Mouse (Mus musculus) T-cell, adult 2 months (primary cell): ENCODE results near the gene Tmem97.
"Not testable (repeated sequence)": the region's sequence is repeated elsewhere in the genome, so short reads cannot be mapped to it uniquely, and the experiment has no call there.

ENCODE experiments used
- DNase-seq: peaks from one replicate; pipeline ENCODE4 v3.0.0; 2022; ENCODE audit warnings: low spot score

Gene Tmem97

GRCm38 (mm10) chr11:78549491-78549987 is 1.0 kb downstream of the Tmem97 start:
- peak; percentile 11 for DNase-seq

- DNase-seq, result no peak
These were observed 2.7 kb downstream of the Tmem97 start for GRCm38 (mm10) chr11:78547718-78548460.

- DNase-seq, result no peak
These were observed 5.4 kb downstream of the Tmem97 start for GRCm38 (mm10) chr11:78545181-78545580.

GRCm38 (mm10) chr11:78544449-78545111 is 6.0 kb downstream of the Tmem97 start:
- DNase-seq, result no peak

- DNase-seq, result no peak
These were observed 10.2 kb downstream of the Tmem97 start for GRCm38 (mm10) chr11:78540358-78540757.

- DNase-seq, result no peak
These were observed 13.9 kb downstream of the Tmem97 start for GRCm38 (mm10) chr11:78536690-78537084.

GRCm38 (mm10) chr11:78536080-78536689 is 14.4 kb downstream of the Tmem97 start, which contains the start of the genes Tnfaip1 and Ift20:
Tnfaip1 (minus strand) TSS chr11:78536332.
Ift20 (plus strand) TSS chr11:78536361.
- peak; percentile 100 for DNase-seq

- peak; percentile 30 for DNase-seq
These were observed 15.0 kb downstream of the Tmem97 start for GRCm38 (mm10) chr11:78535376-78536079.

GRCm38 (mm10) chr11:78534516-78534915 is 16.1 kb downstream of the Tmem97 start:
- no peak for DNase-seq

- DNase-seq, result not testable (repeated sequence)
These were observed 19.1 kb downstream of the Tmem97 start for GRCm38 (mm10) chr11:78531515-78531914.

- no peak for DNase-seq
These were observed 19.5 kb downstream of the Tmem97 start for GRCm38 (mm10) chr11:78531046-78531445.

- no peak for DNase-seq
These were observed 20.6 kb downstream of the Tmem97 start for GRCm38 (mm10) chr11:78530001-78530400.

GRCm38 (mm10) chr11:78528714-78529113 is 21.9 kb downstream of the Tmem97 start:
- no peak for DNase-seq

- DNase-seq, result no peak
These were observed 25.7 kb downstream of the Tmem97 start for GRCm38 (mm10) chr11:78524838-78525237.

- no peak for DNase-seq
These were observed 27.2 kb downstream of the Tmem97 start for GRCm38 (mm10) chr11:78523241-78523955.

- peak; percentile 16 for DNase-seq
These were observed 28.0 kb downstream of the Tmem97 start for GRCm38 (mm10) chr11:78522481-78522997.

- DNase-seq, result no peak
These were observed 28.7 kb downstream of the Tmem97 start for GRCm38 (mm10) chr11:78521880-78522279.

GRCm38 (mm10) chr11:78518931-78519330 is 31.6 kb downstream of the Tmem97 start:
- DNase-seq, result no peak

- DNase-seq, result no peak
These were observed 34.8 kb downstream of the Tmem97 start for GRCm38 (mm10) chr11:78515549-78516325.

- DNase-seq, result no peak
These were observed 37.3 kb downstream of the Tmem97 start for GRCm38 (mm10) chr11:78513106-78513790.
